In the genomic region with DNA sequence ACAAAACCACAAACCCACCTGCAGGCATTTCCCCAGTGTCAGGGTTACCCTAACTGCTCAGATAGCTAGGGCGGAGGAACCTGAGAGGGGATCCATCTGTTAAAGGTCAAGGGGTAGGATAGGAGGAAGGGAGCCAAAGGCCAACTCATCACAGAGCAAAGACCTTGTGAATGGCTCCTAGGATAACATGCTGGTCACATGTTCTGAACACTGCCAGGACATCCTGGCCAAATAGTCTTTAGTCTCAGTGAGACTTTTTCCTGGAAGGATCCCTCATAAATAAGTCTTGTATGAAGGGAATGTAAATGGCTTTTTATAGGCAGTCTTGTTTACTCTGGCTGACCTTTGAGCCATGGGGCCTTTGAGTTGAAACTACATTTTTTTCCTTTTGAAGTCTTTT, we compare ENCODE assay signal across 18 mouse cellular contexts. TPM values are rescaled to one million over a fixed set of nuclear protein-coding genes. Genes with fewer than 3 reads are reported as not detected.
DNase-seq lines count a peak whose midpoint lies in the region; TF ChIP-seq lines count a peak whose summit lies in the region.
"Had no signal": no experiment of that assay in that cellular context is flagged by ENCODE, and none has a peak within 500 bp of the region (broad histone marks: within the 10 kb centered on the region; RNA-seq: fewer than 3 reads in every experiment).

No protein-coding gene starts in this region.

- TF ChIP-seq CTCF in gastrocnemius, adult 2 months (IDR thresholded peaks at IDR 0.05), result no peak

- H3K27ac ChIP-seq in gastrocnemius, adult 2 months, result peak overlapping the region; percentile 86
- H3K27ac ChIP-seq: embryonic facial prominence, embryonic 13.5 days; hindbrain, postnatal 0 days; liver, embryonic 12.5 days; lung, embryonic 15.5 days; midbrain, embryonic 13.5 days; stomach, postnatal 0 days had no signal

- intact Hi-C loops in gastrocnemius, adult 2 months (cut with DNase I), result loop anchor here (2.0 kb wide), 1 partner anchor 60 kb away; no protein-coding TSS in a partner anchor
- intact Hi-C loops in left cerebral cortex, postnatal 25 days (cut with DNase I), result no loop called here

- H3K4me3 ChIP-seq in gastrocnemius, adult 2 months, result no peak overlapping the region
- H3K4me3 ChIP-seq: embryonic facial prominence, embryonic 13.5 days; liver, embryonic 12.5 days; lung, embryonic 15.5 days; midbrain, embryonic 13.5 days had no signal

- DNase-seq in gastrocnemius, adult 2 months, result peak; percentile 69
- no peak for DNase-seq in gastrocnemius, postnatal 10 days
- DNase-seq in adipocyte (ENCODE audit: low spot score), result peak; percentile 17
- DNase-seq in gastrocnemius, postnatal 25 days, result peak; percentile 34
- peak; percentile 9 to 29 for DNase-seq in kidney, postnatal 36 days
- DNase-seq in frontal cortex, postnatal 36 days (ENCODE audit: low spot score in 2 of 2), result no peak
- DNase-seq in left cerebral cortex, postnatal 25 days (ENCODE audit: low spot score in 2 of 2), result no peak
- DNase-seq: B cell, adult 2 months; cerebellum, adult 2 months; left cerebral cortex, postnatal 4 days; right cerebral cortex, postnatal 14 days; thymus, postnatal 25 days had no signal

RNA-seq across cellular contexts. Expression of gene Chac1, which starts 47.6 kb away (rescaled TPM):
- total RNA-seq in gastrocnemius, adult 2 months (2021), result 10 to 100 TPM; 30.1 to 90.4 TPM
- total RNA-seq in gastrocnemius, postnatal 10 days (2021), result 10 to 100 TPM in 1 of 2 experiments, 1 to 10 TPM in 1; 7.0 to 18.8 TPM
- 10 to 100 TPM; 14.2 to 69.5 TPM for total RNA-seq in gastrocnemius, postnatal 25 days (2021)
- 1 to 10 TPM; 9.6 to 9.8 TPM for total RNA-seq in left cerebral cortex, postnatal 25 days (2021)

Comparison
In these comparisons a context has a peak if more than half of its experiments do, and no peak if none do; other contexts are left out.
1. DNase-seq: peak in gastrocnemius, adult 2 months (single experiment), adipocyte (single experiment), gastrocnemius, postnatal 25 days (single experiment) and kidney, postnatal 36 days (2 of 2); none in gastrocnemius, postnatal 10 days (single experiment), frontal cortex, postnatal 36 days (0 of 2) and left cerebral cortex, postnatal 25 days (0 of 2).